Mouse (Mus musculus): Measurements from ENCODE around the gene Bivm. TPM values are rescaled to one million over a fixed set of nuclear protein-coding genes. Genes with fewer than 3 reads are reported as not detected.

Gene Bivm
- polyA plus RNA-seq, 1 experiment from 2014 or later, result 27.9 TPM

- WGBS, result 88% methylated on average over 4 of the region's 4 CpGs
Measured at GRCm38 (mm10) chr1:44125590-44125989, 6.8 kb downstream of the Bivm start.

DNA sequence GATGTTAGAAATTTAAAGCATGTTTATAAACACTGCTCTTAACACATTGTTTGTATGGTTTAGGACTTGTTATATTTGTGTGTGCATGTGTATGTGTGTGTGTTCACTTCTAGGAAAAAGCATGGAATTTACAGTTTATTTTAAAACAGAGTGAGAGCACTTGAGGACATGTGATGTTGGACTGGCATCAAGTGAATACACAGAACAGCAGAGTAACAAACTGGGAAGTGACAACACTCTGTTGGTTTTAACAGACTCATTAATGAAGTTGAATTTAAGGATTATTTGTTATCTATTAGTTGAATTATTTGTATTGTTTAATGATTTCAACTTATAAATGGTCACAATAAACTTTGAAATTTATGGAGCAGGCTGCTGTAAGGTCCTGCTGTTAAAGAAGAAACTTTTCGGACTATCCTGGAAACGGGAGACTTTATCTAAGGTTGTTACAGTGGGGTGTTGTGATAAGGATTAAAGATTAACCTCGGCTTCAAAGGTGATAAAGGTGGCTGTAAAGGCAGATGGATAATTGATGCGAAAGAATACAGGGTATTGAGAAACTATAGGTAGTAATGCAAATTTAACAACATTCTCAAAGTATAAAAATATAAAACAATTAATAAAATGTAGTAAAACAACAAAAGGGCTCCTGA, 11.3 kb downstream of the Bivm start:
- Histone ChIP-seq H3K9ac (ENCODE audit: low read length) (no peak overlapping the region), H3K27ac (ENCODE audit: low read depth, low read length) (no peak overlapping the region), H3K27me3 (ENCODE audit: control insufficient read depth, insufficient read depth, low read length) (no peaks in the 10 kb centered on the region), H3K4me2 (no peak overlapping the region), H3K9me3 (ENCODE audit: control insufficient read depth, low read length) (no peaks in the 10 kb centered on the region), H3K4me1 (ENCODE audit: control insufficient read depth, insufficient read depth, low read length) (no peaks in the 10 kb centered on the region), H3K4me3 (ENCODE audit: low read depth, low read length) (no peak overlapping the region), H3K36me3 (ENCODE audit: control insufficient read depth, insufficient read depth, low read length) (no peaks in the 10 kb centered on the region)
- 93% methylated on average over 4 of the region's 4 CpGs for WGBS
- DNase-seq (ENCODE audit: low spot score, missing footprints), result no peak
- no peak for ATAC-seq (ENCODE audit: low FRiP score)

More at GRCm38 (mm10) chr1:44125590-44125989, 6.8 kb downstream of the Bivm start:
- DNase-seq (ENCODE audit: low spot score, missing footprints), result no peak
- Histone ChIP-seq H3K9ac (ENCODE audit: low read length) (no peak overlapping the region), H3K27me3 (ENCODE audit: control insufficient read depth, insufficient read depth, low read length) (no peaks in the 10 kb centered on the region), H3K4me1 (ENCODE audit: control insufficient read depth, insufficient read depth, low read length) (no peaks in the 10 kb centered on the region), H3K36me3 (ENCODE audit: control insufficient read depth, insufficient read depth, low read length) (no peaks in the 10 kb centered on the region), H3K4me3 (ENCODE audit: low read depth, low read length) (no peak overlapping the region), H3K27ac (ENCODE audit: low read depth, low read length) (no peak overlapping the region), H3K4me2 (no peak overlapping the region), H3K9me3 (ENCODE audit: control insufficient read depth, low read length) (no peaks in the 10 kb centered on the region)
- ATAC-seq (ENCODE audit: low FRiP score), result no peak

- Histone ChIP-seq H3K4me1 (ENCODE audit: control insufficient read depth, insufficient read depth, low read length) (no peaks in the 10 kb centered on the region), H3K4me3 (ENCODE audit: low read depth, low read length) (no peak overlapping the region), H3K9me3 (ENCODE audit: control insufficient read depth, low read length) (no peaks in the 10 kb centered on the region), H3K27me3 (ENCODE audit: control insufficient read depth, insufficient read depth, low read length) (no peaks in the 10 kb centered on the region), H3K4me2 (no peak overlapping the region), H3K27ac (ENCODE audit: low read depth, low read length) (no peak overlapping the region), H3K9ac (ENCODE audit: low read length) (no peak overlapping the region), H3K36me3 (ENCODE audit: control insufficient read depth, insufficient read depth, low read length) (no peaks in the 10 kb centered on the region)
- ATAC-seq (ENCODE audit: low FRiP score) (no peak), DNase-seq (ENCODE audit: low spot score, missing footprints) (no peak)
- 88% methylated on average over 4 of the region's 4 CpGs for WGBS
Measured at GRCm38 (mm10) chr1:44140232-44140631, 21.5 kb downstream of the Bivm start.

GRCm38 (mm10) chr1:44142747-44143146, 24.0 kb downstream of the Bivm start:
- H3K4me3 ChIP-seq (ENCODE audit: low read depth, low read length), result no peak overlapping the region
- no peak for ATAC-seq (ENCODE audit: low FRiP score)
- no peak for DNase-seq (ENCODE audit: low spot score, missing footprints)
- H3K36me3 ChIP-seq (ENCODE audit: control insufficient read depth, insufficient read depth, low read length), result no peaks in the 10 kb centered on the region
- H3K27ac ChIP-seq (ENCODE audit: low read depth, low read length), result no peak overlapping the region
- no peaks in the 10 kb centered on the region for H3K27me3 ChIP-seq (ENCODE audit: control insufficient read depth, insufficient read depth, low read length)
- no peak overlapping the region for H3K4me2 ChIP-seq
- no peak overlapping the region for H3K9ac ChIP-seq (ENCODE audit: low read length)
- H3K9me3 ChIP-seq (ENCODE audit: control insufficient read depth, low read length), result no peaks in the 10 kb centered on the region
- H3K4me1 ChIP-seq (ENCODE audit: control insufficient read depth, insufficient read depth, low read length), result no peaks in the 10 kb centered on the region
- 86% methylated on average over 5 of the region's 5 CpGs for WGBS

DNA sequence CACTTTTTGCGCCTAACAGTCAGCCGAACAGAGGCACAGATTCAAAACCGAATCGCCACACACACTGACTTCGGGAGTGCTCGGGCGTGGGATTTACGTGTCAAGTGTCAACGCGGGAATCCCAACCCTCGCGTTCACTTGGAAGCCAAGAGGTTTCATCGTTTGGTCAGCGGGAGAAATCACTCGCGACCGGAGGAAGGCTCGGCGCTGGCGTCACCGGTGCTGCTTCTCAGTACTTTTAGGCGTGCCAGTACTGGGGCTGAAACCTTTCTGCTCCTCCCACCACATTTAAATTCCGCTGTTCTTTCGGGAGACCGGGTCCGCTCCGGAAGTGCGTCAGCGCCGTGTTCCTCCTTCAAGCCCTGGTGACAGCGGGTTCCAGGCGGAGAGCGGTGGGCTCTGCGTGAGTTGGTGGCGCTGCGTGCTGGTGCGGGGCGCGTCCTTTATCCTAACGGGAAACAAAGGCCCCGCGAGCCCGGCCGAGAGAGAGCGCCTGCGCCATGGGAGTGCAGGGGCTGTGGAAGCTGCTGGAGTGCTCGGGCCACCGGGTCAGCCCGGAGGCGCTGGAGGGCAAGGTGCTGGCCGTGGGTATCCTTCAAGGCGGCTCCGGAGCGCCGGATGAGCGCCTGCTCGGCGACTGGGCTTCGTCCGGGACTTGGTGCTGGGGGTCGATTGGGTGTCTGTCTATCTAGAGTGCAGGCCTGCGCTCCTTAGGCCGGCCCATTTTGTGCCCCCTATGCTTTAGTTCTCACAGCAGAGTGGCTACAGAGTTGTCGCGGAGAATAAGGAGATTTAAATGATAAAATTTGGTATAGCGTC, 29.0 kb downstream of the Bivm start, which contains the start of gene Ercc5:
Gene Ercc5, plus strand, starts transcription at position 182 of the 819 bp plus-strand sequence.
- Histone ChIP-seq H3K27me3 (ENCODE audit: control insufficient read depth, insufficient read depth, low read length) (no peaks in the 10 kb centered on the region), H3K4me3 (ENCODE audit: low read depth, low read length) (peak within 1 kb of the TSS; percentile 75), H3K27ac (ENCODE audit: low read depth, low read length) (peak within 1 kb of the TSS; percentile 98), H3K4me1 (ENCODE audit: control insufficient read depth, insufficient read depth, low read length) (peaks cover 3% of the 10 kb centered on the region), H3K4me2 (peak within 1 kb of the TSS; percentile 57), H3K9ac (ENCODE audit: low read length) (peak within 1 kb of the TSS; percentile 93), H3K36me3 (ENCODE audit: control insufficient read depth, insufficient read depth, low read length) (no peaks in the 10 kb centered on the region), H3K9me3 (ENCODE audit: control insufficient read depth, low read length) (no peaks in the 10 kb centered on the region)
- ATAC-seq (ENCODE audit: low FRiP score) (peak; percentile 97), DNase-seq (ENCODE audit: low spot score, missing footprints) (peak; percentile 98)
- WGBS, result under 1% methylated on average over 65 of the region's 66 CpGs

DNA sequence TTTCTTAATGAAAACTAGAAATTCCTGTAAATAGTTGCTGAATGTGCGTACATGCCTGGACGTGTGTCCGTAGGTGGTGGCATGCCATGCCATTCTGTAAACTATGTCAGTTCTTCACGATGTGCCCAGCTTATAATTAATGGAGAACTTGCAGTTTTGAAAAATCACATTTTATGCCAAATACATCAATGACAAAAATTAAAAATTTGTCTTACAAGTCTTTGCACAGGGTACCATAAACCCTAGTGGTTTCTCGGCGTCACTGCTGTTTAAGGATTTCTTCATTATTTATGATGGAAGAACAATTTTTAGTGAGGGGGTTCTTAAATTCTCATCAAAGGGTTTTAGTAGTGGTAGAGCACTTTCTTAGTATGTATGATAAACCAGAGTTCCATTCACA, 29.9 kb downstream of the Bivm start:
- peak overlapping the region; percentile 57 for H3K4me2 ChIP-seq
- no peak overlapping the region for H3K27ac ChIP-seq (ENCODE audit: low read depth, low read length)
- peak overlapping the region; percentile 93 for H3K9ac ChIP-seq (ENCODE audit: low read length)
- peak; percentile 90 for DNase-seq (ENCODE audit: low spot score, missing footprints)
- no peaks in the 10 kb centered on the region for H3K9me3 ChIP-seq (ENCODE audit: control insufficient read depth, low read length)
- ATAC-seq (ENCODE audit: low FRiP score), result no peak
- H3K27me3 ChIP-seq (ENCODE audit: control insufficient read depth, insufficient read depth, low read length), result no peaks in the 10 kb centered on the region
- peaks cover 3% of the 10 kb centered on the region for H3K4me1 ChIP-seq (ENCODE audit: control insufficient read depth, insufficient read depth, low read length)
- H3K4me3 ChIP-seq (ENCODE audit: low read depth, low read length), result peak overlapping the region; percentile 75
- no peaks in the 10 kb centered on the region for H3K36me3 ChIP-seq (ENCODE audit: control insufficient read depth, insufficient read depth, low read length)
- 46% methylated on average over 6 of the region's 6 CpGs for WGBS

DNA sequence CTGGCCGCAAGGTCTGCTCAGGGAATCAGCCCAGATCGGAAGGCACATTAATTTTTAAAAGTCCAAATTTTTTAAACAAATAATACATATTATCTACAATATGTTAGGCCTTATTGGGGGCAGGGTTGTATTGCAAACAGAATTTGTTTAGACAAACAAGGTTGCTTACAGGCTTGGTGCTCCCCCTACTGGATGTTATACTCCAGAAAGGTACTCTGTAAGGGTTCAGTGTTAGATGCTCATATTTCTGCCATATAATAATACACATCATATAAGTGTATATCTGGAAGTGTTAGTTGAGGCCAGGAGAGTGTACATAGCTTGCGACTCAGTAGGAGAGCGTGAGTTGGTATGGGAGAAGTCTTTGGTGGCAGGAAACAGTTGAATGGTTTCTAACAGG, 36.5 kb downstream of the Bivm start:
- no peak overlapping the region for H3K4me2 ChIP-seq
- no peak overlapping the region for H3K9ac ChIP-seq (ENCODE audit: low read length)
- H3K27ac ChIP-seq (ENCODE audit: low read depth, low read length), result no peak overlapping the region
- no peak overlapping the region for H3K4me3 ChIP-seq (ENCODE audit: low read depth, low read length)
- 97% methylated on average over 4 of the region's 4 CpGs for WGBS
- H3K9me3 ChIP-seq (ENCODE audit: control insufficient read depth, low read length), result no peaks in the 10 kb centered on the region
- ATAC-seq (ENCODE audit: low FRiP score) (no peak), DNase-seq (ENCODE audit: low spot score, missing footprints) (no peak)
- no peaks in the 10 kb centered on the region for H3K27me3 ChIP-seq (ENCODE audit: control insufficient read depth, insufficient read depth, low read length)
- H3K36me3 ChIP-seq (ENCODE audit: control insufficient read depth, insufficient read depth, low read length), result peaks cover 9% of the 10 kb centered on the region; the same call in 1 of the 2 replicates
- H3K4me1 ChIP-seq (ENCODE audit: control insufficient read depth, insufficient read depth, low read length), result no peaks in the 10 kb centered on the region

DNA sequence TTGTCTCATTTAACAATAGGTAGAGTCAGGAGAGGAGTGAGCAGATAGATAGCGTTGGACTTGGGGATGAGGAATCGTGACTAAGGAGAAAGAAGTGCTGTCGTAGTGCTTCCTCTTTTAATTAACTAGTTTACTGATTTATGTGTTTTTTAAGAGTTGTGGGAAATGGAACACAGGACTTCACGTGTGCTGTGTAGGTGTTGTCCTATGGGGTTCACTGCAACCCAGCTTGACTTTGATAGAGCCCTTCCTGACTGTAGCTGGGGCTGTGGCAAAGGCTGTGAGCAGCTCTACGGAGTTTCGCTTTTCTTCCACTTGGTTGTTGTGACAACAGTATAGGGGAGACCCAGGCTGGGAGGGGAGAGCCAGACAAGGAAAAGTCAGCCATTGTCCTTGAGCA, 39.6 kb downstream of the Bivm start:
- 88% methylated on average over 6 of the region's 6 CpGs for WGBS
- ATAC-seq (ENCODE audit: low FRiP score), result no peak
- Histone ChIP-seq H3K27ac (ENCODE audit: low read depth, low read length) (no peak overlapping the region), H3K4me2 (no peak overlapping the region), H3K27me3 (ENCODE audit: control insufficient read depth, insufficient read depth, low read length) (no peaks in the 10 kb centered on the region), H3K4me3 (ENCODE audit: low read depth, low read length) (no peak overlapping the region), H3K36me3 (ENCODE audit: control insufficient read depth, insufficient read depth, low read length) (peaks cover 21% of the 10 kb centered on the region; the same call in 1 of the 2 replicates), H3K9ac (ENCODE audit: low read length) (no peak overlapping the region), H3K9me3 (ENCODE audit: control insufficient read depth, low read length) (no peaks in the 10 kb centered on the region), H3K4me1 (ENCODE audit: control insufficient read depth, insufficient read depth, low read length) (no peaks in the 10 kb centered on the region)
- DNase-seq (ENCODE audit: low spot score, missing footprints), result no peak

DNA sequence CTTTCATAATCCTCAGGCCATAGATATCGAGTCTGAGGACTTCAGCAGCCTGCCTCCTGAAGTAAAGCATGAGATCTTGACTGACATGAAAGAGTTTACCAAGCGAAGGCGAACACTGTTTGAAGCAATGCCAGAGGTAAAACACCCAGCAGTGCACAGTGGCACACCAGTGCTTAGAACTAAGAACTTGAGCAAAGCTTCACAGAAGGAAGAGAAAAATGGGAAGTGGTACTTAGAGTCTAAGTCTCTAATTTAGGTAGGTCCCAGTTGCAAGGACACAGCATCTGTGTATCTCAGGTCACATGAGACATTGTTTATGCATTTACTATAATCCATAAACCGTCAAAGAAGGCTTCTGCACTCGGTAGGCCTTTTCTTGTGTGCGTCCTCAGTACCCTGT, 43.1 kb downstream of the Bivm start:
- DNase-seq (ENCODE audit: low spot score, missing footprints), result no peak
- H3K9me3 ChIP-seq (ENCODE audit: control insufficient read depth, low read length), result no peaks in the 10 kb centered on the region
- no peaks in the 10 kb centered on the region for H3K27me3 ChIP-seq (ENCODE audit: control insufficient read depth, insufficient read depth, low read length)
- no peak overlapping the region for H3K27ac ChIP-seq (ENCODE audit: low read depth, low read length)
- H3K9ac ChIP-seq (ENCODE audit: low read length), result no peak overlapping the region
- no peak overlapping the region for H3K4me2 ChIP-seq
- no peaks in the 10 kb centered on the region for H3K4me1 ChIP-seq (ENCODE audit: control insufficient read depth, insufficient read depth, low read length)
- ATAC-seq (ENCODE audit: low FRiP score), result no peak
- H3K4me3 ChIP-seq (ENCODE audit: low read depth, low read length), result no peak overlapping the region
- WGBS, result 90% methylated on average over 6 of the region's 6 CpGs
- H3K36me3 ChIP-seq (ENCODE audit: control insufficient read depth, insufficient read depth, low read length), result peaks cover 31% of the 10 kb centered on the region
